Mouse (Mus musculus) left cerebral cortex, postnatal 25 days (tissue): Measurements from ENCODE around the gene Psmd13. TPM values are rescaled to one million over a fixed set of nuclear protein-coding genes. Genes with fewer than 3 reads are reported as not detected.
A peak's percentile ranks its signal among the peaks of the same experiment; 100 is the strongest.
"Not testable (repeated sequence)": the region's sequence is repeated elsewhere in the genome, so short reads cannot be mapped to it uniquely, and the experiment has no call there.

Source experiments
- DNase-seq, 2 experiments: peaks; one replicate each; pipeline ENCODE4 v3.0.0; 2022; ENCODE audit warnings: low spot score in 2 of 2, mixed read lengths in 1 of 2
- intact Hi-C: fragments of 180-260 bp; cut with DNase I; formaldehyde crosslinking; loops from one replicate; pipeline ENCODE4 v1.15.1; 2025
- total RNA-seq, 2 experiments: library from RNA; stranded (reverse); gene quantifications; 2 replicates each; pipeline ENCODE4 v1.2.3; 2021

The Psmd13 gene
- total RNA-seq, 2 experiments from 2014 or later, result 116 TPM

- peak; percentile 82 to 95 for DNase-seq
- intact Hi-C loops, result loop anchor here (1.0 to 2.0 kb wide), 2 partner anchors 25 to 205 kb away; partner anchors contain the start of genes B4galnt4 and Psmd13
Measured at GRCm38 (mm10) chr7:140855860-140856784, 25.6 kb upstream of the Psmd13 start, which contains the start of gene Gm45785. Gene Gm45785, minus strand, starts transcription at chr7:140856331.

GRCm38 (mm10) chr7:140856785-140857549 lies 24.8 kb upstream of the Psmd13 start, which contains the start of gene Ric8a:
Gene Ric8a, plus strand, starts transcription at chr7:140856957.
- peak; percentile 89 to 93 for DNase-seq
- intact Hi-C loops, result loop anchor here (1.0 to 2.0 kb wide), 3 partner anchors 24 to 315 kb away; partner anchors contain the start of genes B4galnt4, Psmd13 and Rnh1

GRCm38 (mm10) chr7:140857550-140858505 lies 23.9 kb upstream of the Psmd13 start, which contains the start of gene Bet1l:
Gene Bet1l, minus strand, starts transcription at chr7:140857577.
- DNase-seq, result peak; percentile 32 to 37
- intact Hi-C loops, result loop anchor here (1.0 to 2.0 kb wide), 2 partner anchors 203 to 314 kb away; partner anchors contain the start of genes B4galnt4 and Rnh1

DNA sequence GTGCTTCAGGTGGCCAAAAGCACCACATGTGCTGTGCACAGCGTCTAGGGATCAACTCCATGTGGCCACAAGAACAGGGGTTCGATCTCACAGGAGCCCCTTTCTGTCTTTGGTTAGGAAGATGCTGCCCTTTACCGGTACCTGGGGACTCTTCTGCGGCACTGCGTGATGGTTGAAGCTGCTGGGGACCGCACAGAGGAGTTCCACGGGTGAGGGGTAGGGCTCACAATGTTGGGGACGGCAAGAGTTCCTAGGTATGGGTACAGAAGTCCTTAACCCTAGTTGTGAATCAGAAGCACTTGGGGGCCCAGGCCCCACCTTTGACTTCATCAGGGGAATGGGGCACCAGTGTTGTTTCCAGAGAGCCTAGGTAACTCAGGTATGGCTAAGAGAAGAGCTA lies 23.0 kb upstream of the Psmd13 start:
- intact Hi-C loops, result no loop called here
- no peak for DNase-seq

DNA sequence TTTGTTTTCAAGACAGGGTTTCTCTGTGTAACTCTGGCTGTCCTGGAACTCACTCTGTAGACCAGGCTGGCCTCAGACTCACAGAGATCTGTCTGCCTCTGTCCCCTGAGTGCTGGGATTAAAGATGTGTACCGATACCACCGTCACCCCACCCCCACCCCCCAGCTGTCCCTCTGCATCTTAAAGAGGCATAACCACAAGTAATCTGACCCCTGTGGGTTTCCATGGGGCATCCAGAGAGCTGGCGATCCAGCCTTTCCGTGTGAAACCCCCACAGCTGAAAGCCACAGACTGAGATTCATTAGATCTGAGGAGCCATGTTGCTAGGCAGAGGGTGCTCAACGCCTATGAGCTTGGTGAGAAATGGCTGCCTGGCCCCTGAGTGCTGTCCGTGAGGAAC lies 21.8 kb upstream of the Psmd13 start:
- intact Hi-C loops, result no loop called here
- no peak for DNase-seq

GRCm38 (mm10) chr7:140860728-140861127 lies 21.0 kb upstream of the Psmd13 start:
- intact Hi-C loops, result no loop called here
- DNase-seq, result no peak

GRCm38 (mm10) chr7:140864761-140865160 lies 17.0 kb upstream of the Psmd13 start:
- intact Hi-C loops, result no loop called here

GRCm38 (mm10) chr7:140874224-140874623 lies 7.5 kb upstream of the Psmd13 start:
- DNase-seq, result no peak
- intact Hi-C loops, result no loop called here

More at GRCm38 (mm10) chr7:140864761-140865160, 17.0 kb upstream of the Psmd13 start:
- DNase-seq, result no peak

DNA sequence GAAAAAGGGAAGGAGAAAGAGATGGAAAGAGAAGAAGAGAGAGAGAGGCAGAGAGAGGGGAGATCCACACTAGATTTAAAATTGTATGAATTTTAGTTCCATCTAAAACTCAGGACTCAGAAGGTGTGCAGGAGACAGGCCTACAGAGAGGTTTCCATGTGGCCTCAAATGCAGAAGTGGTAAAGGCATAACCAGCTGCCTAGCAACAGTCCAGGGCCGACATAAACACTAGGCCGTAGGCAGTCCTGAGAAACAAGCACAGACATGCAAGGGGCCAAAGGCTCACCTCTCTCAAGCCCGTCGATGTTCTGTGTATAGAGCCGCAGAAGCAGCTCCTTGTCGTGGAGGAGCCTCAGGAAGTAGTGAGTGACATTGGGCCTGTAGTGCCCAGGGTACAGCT lies 4.4 kb upstream of the Psmd13 start:
- intact Hi-C loops, result no loop called here
- DNase-seq, result no peak

DNA sequence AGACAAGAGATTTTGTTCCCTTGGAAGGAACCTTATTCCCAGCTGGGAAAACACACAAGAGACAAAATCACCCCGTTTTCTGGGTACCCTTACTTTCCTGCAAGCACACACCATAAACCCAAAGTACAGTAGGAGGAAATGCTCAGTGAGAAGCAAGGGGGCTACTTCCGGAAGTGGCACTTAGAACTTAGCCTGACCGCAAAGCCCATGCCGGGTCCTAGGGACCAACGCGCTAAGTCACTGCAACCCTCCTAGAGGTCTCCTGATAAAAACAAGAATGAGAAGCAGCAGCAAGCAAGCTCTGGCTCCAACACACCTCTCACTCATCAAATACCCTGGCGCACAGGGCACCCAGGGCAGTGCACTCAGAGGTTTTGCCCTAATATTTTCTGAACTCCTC lies 2.4 kb upstream of the Psmd13 start:
- intact Hi-C loops, result no loop called here
- DNase-seq, result no peak

DNA sequence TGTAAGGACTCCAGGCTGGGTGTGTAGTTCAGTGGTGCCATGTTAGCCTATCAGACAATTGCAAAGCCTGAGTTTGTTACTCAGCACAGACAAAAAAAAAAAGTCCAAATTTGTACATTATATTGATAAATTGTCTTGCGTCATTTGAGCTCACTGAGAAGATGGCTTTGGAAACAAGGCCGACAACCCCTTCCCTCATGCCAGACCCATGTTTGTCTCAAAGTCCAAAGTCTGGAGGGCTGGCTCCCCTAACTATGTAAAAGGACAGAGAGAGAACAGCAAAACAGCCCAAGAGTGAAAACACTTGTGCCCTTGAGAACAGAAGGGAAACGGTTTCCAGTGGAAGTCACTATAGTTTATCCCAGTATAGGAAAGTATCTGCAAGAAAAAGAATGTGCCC lies 1.3 kb upstream of the Psmd13 start:
- DNase-seq, result no peak
- intact Hi-C loops, result no loop called here

DNA sequence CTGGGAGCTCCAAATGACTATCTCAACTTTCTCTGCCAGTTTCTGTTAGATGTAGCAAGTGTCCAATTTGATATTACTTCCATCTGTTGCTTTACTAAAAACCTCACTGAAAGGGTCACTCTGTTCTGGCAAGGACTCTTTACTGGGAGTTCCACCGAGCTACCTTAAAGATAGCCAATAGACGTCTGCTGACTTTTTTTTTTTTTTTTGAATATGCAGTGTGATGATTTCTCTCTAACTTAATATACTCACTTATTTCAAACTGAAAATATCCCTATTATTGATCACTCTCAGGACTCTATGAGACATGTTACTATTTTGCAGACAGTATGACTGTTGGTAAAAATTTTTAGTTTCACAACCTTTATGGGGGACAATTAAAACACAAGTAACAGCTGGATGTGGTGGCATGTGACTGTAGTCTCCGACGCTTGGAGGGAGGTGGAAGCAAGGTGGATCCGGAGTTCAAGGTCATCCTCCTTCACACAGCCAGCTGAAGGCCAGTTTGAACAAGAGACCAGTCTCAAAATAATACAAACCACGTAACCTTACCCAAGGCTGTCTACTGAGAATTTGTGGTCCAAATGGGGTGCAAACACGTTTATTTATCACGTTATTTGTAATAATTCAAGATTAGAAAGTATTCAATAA lies 778 bp upstream of the Psmd13 start:
- intact Hi-C loops, result loop anchor here (1.0 kb wide), 1 partner anchor 25 kb away; the partner anchor contains the start of genes Gm45785 and Ric8a

DNA sequence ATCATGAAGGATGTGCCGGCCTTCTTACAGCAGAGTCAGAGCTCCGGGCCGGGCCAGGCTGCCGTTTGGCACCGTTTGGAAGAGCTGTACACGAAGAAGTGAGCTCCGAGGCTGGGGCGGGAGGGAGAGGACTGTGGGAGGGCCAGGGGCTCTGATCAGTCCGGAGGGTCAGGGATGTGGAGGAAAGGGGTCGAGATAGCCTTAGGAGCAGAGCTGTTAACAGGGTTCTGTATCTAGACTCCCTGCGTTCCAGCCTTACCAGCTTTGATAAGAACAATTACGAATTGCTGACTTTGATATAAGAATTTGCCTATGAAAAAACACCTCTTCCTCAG lies 668 bp downstream of the Psmd13 start:
- DNase-seq, result no peak
- intact Hi-C loops, result no loop called here

More for the DNA sequence above, 778 bp upstream of the Psmd13 start:
- DNase-seq, result no peak

GRCm38 (mm10) chr7:140890636-140891035 lies 8.9 kb downstream of the Psmd13 start:
- DNase-seq, intact Hi-C loops: not testable (repeated sequence)

DNA sequence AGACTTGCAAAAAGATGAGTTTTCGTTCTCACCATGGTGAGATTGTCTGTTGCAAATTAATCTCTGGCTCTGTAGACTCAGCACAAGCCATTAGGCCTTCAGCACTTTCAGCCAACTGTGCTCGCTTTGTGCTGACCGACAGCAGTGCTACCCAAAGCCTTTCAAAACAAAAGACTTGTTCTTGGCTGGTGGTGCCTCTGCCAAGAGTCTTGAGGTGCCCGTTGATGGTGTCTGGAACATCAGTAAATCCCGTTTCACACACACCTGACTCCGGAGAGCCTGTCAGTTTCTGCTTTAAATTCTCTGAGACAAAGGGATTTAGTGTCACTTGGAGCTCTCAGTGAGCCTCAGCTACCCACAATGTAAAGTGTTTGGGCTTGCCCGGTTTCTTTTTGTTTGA lies 12.3 kb downstream of the Psmd13 start:
- intact Hi-C loops, result no loop called here
- DNase-seq, result no peak

DNA sequence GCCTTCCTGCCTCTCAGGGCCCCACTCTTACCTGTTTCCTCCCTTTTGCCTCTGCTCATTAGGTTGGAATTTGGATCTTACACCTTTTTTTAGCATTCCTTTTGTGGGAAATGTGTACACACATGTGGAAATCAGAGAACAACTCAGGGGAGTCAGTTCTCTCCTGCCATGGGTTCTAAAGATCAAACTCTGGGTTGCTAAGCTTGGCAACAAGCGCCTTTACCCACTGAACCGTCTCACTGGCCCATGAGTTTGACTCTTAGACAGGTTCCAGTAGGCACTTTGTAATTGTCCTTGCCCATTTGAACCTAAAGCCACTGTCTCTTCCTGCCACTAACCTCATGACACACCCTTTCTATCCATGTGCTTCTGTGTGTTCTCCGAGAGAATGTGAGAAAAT lies 12.8 kb downstream of the Psmd13 start:
- DNase-seq, result no peak

DNA sequence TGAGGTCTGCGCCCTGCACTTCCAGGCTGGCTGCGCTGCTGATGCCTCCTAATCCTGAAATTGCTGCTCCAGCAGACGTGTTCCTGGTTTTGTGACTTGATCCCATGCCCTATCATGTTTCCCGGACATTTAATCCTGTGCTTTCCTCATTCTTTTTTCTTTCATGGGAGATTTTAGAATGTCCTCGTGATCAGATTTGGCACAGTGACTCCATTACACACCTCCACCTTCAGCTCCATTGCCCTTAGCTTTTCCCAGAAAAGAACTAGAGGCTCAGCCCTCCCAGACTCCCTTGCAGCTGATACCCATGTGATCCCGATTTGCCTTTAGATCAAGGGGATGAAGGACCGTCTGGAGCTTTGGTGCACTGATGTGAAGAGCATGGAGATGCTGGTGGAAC lies 16.1 kb downstream of the Psmd13 start:
- no peak for DNase-seq
- intact Hi-C loops, result no loop called here

More for the DNA sequence above, 12.8 kb downstream of the Psmd13 start:
- intact Hi-C loops, result no loop called here

DNA sequence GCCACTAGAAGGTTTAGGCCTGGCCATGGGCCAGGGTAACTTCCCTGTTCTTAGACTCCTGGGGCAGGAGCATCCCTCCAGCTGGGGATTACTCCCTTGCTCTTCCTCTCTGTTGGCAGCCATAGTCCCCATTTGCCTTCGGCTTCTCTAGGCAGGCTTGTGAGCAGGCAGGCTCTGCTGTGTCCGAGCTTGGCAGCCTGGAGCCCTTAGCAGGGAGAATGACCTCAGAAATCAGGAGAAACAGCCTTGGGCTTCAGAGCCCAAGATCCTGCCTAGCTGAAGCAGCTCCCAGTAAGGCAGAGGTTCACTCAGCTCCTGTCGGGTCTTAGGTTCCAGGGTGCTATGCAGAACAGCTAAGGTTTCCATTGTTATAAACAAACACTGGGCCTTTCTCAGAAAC lies 17.4 kb downstream of the Psmd13 start:
- no peak for DNase-seq
- intact Hi-C loops, result no loop called here

DNA sequence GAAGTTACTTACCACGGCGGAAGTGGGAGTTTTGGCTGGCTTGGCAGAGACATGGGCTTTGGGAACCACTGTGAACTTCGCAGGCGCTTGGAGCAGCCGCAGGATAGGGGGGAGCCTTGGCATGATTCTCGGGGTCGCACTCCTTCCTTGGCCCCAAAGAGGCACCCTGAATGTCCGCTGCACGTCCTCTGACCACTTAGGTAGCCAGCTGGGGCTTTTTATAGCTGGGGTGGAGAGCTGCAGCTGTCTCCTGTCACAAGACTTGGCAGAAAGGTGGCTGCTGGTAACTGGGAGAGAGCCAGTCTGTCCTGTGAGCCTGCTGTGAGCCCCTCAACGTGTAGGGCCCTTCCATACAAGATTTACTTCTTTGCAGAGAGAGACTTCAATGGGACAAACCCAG lies 18.5 kb downstream of the Psmd13 start, which contains the start of gene Cox8b:
Cox8b (minus strand) TSS at position 227 of the 400 bp plus-strand sequence.
- intact Hi-C loops, result no loop called here
- DNase-seq, result no peak
